Mouse (Mus musculus) small intestine, adult 2 months (tissue): ENCODE data around the gene Hdac4.

Experiments used
- CTCF ChIP-seq: fragments of 200-500 bp; IDR thresholded peaks from 2 replicates; pipeline ENCODE4 v1.5.1; 2012; ENCODE audit warnings: low read depth, mild to moderate bottlenecking, control low read depth, inconsistent platforms, low read length, moderate library complexity, mixed read lengths; ENCODE audit not compliant: insufficient replicate concordance, insufficient read length; ENCODE audit errors: extremely low read depth
- POLR2A ChIP-seq: fragments of 200-500 bp; IDR thresholded peaks from 2 replicates; pipeline ENCODE4 v1.6.1; 2012; ENCODE audit warnings: low read depth, mild to moderate bottlenecking, control low read depth, inconsistent platforms, low read length, moderate library complexity

DNA sequence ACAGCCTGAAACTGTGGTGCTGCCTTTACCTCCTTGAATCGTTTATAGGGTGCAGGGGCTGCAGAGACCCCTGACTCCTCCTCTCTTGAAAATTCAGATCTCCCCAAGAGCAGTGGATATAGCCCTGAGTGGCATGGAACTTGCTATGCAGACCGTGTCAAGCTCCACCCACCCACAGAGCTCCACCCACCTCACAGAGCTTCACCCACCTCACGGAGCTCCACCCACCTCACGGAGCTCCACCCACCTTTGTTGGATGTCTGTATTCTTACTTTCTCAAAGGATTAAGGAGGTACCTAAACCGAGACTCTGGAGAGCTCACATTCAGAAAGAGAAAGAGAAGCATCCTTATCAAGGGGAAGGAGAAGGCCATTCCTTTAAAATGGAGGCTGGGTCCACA lies 279.5 kb downstream of the Hdac4 start:
- TF ChIP-seq CTCF, result no peak
- TF ChIP-seq POLR2A, result no peak
